Mouse (Mus musculus) embryo, embryonic 10 days (tissue): Measurements from ENCODE around the gene Fibp.
A peak's percentile ranks its signal among the peaks of the same experiment; 100 is the strongest.
"Not testable (repeated sequence)": the region's sequence is repeated elsewhere in the genome, so short reads cannot be mapped to it uniquely, and the experiment has no call there.

ENCODE experiments used
- DNase-seq: peaks from one replicate; pipeline ENCODE4 v3.0.0-alpha.2; 2015; ENCODE audit warnings: low spot score

The Fibp gene

DNA sequence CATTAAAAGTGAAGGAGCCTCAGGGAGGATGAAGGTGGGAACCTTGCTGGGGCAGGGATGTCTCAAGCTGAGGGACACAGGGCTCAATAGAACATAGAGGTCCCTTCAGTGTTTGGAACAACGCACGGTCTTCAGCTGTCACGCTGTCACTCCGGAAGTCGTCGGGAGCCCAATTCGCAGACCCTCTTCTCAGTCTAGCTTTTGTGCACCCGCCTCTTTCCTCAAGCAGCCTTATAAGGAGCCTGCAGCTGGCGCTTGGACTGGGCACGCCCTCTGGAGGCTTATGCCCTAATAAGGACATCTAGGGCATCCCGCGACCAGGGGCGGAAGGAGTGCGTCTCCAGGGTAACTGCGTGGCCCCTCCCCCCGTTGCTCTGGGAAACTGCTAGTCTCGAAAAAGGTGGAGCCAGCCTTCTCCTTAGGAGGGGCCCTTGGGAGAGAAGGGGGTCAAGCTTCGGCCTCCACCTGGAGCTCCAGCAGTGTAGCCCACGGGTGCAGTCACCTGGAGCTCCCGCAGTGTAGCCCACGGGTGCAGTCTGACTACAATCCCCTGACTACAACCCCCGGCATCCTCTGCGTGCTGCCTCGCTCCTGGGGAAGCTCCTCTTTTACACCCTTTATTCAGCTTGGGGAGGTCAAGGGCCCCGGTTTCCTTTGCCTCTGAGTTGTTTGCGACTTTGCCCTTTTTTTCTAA is 28.6 kb downstream of the Fibp start:
- DNase-seq = peak; percentile 99

DNA sequence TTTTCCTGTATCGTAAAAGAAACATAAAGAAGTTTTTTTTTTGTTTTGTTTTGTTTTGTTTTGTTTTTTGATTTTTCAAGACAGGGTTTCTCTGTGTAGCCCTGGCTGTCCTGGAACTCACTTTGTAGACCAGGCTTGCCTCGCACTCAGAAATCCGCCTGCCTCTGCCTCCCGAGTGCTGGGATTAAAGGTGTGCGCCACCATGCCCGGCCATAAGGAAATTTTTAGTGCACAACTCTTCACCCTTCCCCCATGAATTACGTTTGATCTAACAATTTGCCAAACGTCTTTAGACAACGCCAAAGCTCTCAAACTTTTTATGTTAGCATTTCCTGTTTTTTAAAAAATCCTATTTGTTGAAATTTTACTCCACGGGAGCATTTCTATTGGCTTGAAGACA is 29.3 kb downstream of the Fibp start:
- not testable (repeated sequence) for DNase-seq

DNA sequence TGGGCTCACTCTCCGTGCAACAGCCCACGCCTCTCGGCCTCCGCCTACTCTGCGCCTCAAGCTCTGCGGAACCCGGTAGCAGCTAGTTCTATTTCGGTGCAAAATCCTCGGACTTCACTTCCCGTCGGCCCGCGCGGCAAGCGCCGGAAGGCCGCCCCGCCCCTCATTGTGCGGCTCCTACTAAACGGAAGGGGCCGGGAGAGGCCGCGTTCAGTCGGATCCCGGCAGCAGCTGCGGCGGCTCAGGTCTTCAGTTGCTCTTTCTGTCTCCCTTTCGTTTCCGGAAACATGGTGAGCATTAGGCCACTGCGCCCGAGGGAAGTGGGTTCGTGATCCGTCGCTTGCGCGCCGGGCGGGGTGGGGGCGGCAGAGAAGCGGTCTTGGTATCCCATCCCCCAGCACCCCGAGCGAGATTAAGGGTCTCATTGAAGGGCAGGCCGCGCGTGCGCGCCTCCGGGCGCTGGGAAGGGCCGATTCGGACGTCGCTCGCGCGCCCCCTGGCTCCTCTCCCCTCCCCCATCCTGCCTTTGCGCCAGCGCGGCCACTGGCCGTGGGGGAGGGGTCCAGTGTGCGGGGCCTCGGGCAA is 30.0 kb downstream of the Fibp start, which contains the start of gene Cfl1:
TSS of gene Cfl1 (plus strand) at position 143 of the 585 bp plus-strand sequence.
- peak; percentile 96 for DNase-seq

DNA sequence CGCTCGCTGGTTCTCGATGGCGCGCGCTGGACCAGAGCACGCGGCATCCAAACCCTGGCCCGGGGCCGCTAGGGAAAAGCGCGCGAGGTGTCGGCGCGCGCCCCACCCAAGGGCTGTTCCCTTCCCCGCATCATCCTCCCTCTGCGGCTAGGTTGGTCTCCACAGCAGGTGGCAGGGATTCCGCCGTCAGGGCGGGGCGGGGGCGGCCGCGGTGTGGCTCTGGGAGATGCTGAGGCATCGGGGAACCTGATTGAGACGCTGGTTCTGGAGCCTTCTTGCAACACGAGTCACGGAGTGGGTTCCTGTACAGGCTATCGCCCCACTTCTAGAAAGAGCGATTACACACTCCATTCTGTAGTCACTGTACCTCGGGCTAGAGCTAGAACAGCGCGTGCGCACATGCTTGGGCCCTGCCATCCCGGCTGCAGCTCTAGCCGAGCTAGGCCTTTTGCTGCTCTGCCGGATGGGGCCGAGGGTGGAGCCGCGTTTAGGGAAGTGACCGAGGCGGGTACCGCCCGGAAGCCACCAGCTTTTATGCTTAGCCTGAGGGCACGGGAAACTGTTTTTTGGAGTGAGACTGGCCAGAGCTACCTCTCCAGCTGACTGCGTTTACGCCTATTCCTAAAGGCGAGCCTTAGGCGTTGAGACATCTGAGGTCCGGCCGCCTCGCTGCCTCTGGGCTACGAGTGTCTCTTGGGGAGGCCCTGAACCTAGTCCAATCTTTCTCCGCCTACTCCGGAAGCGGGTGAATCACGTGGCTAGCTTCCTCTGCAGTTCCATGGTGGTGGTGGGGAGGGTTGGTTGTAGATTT is 30.7 kb downstream of the Fibp start:
- peak; percentile 86 for DNase-seq

DNA sequence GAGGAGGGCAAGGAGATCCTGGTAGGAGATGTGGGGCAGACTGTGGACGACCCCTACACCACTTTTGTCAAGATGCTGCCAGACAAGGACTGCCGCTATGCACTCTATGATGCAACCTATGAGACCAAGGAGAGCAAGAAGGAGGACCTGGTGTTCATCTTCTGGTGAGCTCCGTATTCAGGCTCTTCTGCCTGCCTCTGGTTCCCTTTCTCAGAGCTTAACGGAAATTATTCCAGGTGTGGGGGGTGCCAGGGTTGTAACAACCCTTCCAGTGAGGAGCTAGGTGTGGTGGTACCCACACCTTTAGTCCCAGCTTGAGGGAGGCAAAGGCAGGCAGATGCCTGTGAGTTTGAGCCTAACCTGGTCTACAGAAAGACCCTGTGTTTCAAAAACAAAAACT is 32.2 kb downstream of the Fibp start:
- DNase-seq = no peak

DNA sequence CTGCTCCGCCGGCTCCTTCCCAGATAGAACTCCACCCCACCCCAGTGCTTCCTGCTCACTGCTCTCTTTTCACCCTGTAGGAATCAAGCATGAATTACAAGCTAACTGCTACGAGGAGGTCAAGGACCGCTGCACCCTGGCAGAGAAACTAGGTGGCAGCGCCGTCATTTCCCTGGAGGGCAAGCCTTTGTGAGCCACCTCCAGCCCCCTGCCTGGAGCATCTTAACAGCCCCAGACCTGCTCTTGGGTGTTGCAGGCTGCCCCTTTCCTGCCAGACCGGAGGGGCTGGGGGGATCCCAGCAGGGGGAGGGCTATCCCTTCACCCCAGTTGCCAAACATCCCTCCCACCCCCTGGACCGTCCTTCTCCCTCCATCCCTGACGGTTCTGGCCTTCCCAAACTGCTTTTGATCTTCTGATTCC is 32.9 kb downstream of the Fibp start:
- DNase-seq = not testable (repeated sequence)

DNA sequence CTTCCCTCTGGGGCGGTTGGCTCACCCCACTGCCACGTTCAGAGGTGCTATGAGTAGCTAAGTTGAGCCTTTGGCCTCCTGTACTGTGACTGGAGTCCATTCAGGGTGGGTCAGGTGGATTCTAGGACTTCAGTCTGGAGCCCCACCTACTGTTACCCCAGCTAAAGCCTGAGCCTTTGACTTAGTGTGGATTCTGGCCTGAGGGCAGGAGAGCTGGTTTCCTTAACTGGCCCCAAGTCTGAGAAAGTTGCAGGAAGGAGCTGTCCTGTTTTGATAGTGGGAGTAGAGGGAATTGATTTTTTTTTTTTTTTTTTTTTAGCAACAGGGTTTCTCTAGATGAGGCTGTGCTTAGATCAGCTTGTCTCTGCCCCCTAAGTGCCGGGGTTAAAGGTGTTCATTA is 33.9 kb downstream of the Fibp start:
- DNase-seq = no peak

DNA sequence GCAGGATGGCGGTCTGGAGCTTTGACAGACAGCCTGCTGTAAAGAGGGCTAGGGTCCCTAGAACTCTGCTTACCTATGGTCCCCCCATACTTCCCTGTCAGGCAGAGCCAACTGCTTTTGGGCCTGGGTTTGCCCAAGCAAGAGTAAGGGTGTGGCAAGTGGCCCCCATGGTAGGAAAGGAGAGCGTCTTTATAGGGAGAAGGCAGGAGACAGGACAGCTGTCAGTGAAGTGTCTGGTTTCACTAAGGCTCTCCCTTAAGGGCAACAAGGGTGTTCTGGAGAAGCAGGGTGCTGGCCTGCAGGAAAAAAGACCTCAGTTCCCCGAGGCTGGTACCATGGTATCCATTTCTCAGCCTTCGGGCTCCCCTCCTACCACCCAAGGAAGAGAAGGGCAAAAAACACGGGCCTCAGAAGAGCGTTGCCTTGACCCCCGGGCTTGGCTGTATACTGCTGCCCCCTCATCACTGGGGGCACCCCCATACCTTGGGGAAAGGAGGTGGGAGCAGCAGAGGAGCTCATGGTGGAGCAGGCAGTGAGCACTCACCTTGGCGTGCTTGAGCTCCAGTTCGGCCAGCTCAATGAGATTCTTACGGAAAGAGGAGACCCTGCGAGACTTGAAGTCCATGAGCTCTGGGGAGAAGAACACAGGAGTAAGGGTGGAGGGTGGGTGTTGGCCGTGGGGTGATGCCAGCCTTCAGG is 35.1 kb downstream of the Fibp start:
- no peak for DNase-seq

DNA sequence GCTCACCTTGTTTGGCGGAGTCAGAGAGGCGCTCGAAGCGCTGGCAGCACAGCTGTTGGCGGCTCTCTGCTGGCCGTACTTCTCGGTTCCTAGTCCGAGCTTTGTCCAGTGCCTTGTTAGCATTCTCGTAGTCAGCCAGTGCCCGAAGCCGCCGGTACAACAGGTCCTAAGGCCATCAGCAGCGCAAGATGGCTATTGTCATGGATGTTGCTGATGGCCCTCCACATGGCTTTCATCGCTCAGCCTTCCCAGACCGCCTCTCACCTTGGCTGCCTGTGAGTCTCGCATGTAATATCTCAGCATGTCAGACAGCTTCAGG is 35.6 kb downstream of the Fibp start:
- no peak for DNase-seq

DNA sequence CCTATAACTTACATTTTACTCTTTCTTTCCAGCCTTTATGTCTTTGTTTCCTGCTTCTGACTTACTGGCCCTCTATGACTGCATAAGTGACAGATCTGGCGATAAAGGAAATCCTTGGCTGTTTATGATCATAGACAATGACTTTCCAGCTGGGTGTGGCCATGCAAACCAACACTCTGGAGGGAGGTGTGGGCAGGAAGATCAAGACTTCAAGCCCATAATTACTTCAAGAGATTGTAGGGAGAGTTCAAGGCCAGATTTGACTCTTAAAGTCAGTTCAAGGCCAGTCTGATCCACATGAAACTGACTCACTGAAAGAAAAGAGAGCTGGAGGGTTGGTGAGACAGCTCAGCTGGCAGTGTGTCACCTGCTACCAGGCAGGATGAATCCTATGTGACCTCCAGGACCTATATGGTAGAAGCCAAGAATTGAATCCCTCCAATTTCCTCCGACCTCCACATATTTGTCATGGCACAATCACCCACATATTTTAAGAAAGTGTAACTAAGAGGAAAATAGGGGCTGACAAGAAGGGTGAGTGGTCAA is 40.0 kb downstream of the Fibp start:
- DNase-seq = no peak

DNA sequence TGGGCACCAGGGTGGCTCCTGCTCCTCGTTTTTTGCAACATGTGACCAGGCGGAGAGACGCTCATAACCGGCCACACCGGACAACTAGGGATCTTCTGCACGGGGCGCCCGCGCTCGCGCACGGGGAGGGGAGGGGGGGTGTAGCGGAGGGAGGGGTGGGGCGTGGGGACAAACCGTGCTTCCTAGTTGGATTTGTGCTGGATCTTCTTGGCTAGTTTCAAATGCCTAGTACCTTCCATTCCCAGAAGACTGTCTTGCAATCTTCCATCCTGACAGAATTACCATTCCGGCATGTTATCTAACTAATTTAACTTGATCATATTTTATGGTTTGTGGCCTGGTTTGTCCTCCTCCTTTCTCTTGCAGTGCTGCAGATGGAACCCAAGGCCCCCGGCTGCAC is 43.3 kb downstream of the Fibp start, which contains the start of gene 1700020D05Rik:
TSS of gene 1700020D05Rik (minus strand) at position 101 of the 400 bp plus-strand sequence.
- no peak for DNase-seq

DNA sequence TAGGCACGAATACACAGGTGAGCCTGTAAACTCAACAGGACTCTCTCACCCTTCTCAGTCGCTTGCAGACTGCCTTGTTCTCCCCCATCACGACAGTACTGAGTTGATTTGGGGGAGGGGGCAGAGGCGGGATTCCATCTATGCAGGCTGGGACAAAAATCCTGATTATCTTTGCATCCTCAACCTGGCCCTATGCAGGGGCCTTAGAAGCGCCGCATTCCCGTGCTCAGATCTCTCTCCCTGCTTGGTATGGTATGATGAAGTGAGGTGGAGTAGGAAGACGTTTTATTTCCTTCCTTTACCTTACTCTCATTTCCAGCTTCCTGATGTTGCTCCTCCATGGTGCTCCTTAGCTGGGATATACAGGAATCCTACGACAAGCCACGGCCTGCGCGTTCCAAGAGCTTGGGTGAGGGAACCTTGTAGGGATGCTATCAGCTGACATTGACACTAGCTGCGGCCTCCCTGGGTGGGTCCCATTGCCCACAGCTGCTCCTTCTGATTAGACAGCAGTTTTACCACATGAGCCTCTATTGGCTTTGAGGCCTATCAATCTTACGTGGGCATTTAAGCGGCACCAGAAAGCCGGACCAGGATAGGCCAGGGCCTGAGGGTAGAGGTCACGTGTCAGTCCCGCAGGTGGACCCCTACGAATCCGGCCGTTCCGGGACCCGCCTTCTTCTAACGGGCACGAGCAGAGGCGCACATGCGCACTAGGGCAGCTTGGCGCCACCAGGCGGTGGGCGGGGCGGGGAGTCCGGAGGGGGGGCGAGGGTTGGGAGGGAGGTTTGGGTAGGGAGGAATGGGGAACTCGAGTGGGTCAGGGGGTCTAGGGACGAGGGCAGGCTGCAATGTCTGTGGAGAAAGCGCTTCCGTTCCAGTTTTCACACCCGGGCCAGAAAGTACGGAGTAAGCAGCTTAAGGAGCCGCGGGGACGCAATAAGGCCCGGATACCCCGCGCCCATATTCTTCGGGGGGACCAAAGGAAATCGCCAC is 49.9 kb downstream of the Fibp start, which contains the start of gene Snx32:
TSS of gene Snx32 (minus strand) at position 508 of the 996 bp plus-strand sequence.
- peak; percentile 96 for DNase-seq

DNA sequence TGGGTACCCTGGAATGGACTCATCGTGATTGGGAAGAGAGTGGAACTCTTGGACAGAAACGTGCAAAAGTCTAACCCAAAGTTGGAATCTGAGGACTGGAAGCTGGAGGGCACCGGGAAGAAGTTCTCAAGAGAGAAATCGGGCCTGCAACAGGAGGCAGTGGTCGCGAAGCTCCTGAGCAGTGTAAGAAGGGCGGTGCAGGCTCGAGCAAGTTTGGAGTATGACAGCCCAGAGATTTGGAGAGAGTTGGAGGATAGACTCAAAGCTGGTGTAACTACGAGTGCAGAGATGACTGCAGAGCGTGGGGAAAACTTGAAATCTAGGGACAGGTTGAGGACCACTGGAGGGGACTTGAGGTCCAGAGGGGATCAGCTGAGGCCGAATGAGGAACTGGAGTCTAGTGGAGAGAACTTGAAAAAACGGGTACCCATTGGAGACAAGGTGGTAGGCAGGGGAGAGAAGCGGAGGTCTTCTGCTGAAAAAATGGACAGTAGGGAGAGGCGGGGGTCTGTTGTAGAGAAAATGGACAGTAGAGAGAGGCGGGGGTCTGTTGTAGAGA is 50.7 kb downstream of the Fibp start:
- DNase-seq = no peak

DNA sequence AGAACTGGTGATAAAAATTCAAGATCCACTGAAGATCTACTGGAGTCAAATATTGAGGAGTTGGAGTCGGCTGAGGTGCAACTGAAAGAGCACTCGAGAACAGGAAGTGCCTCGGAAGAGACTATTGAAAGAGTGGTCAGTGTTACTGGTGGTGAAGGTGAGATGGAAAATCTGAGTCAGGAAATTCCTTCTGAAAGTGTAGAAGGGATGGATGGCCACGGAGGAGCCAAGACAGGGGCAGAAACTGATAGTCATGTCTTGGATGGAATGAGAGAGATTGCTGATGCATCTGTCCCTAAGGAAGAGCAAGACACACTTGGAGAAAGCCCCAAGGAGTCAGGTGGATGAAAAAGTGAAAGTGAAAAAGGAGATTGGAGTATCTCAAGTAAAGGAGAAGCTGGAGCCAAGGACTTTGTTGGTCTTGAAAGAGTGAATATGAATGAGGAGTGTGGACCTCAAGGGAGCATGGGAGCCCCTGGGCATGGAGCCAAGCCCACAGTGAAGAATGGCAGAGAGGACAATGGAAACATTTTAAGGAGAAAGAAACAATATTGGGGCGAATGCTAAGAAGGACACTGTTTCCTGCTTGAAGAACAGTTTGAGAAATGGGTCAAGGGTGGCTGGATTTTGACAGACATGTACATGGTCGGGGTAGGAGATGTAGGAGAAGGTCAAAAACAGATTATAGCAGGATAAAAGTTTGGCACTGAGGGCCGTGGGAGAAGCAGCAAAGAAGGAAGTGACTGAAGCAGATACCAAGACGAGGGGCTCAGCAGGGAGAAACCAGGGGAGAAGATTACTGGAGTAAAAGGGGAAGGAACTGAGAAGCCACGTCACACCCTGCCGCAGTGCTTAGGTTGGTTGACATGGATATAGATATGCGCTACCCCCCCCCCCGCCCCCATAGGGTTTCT is 51.9 kb downstream of the Fibp start:
- DNase-seq = no peak

DNA sequence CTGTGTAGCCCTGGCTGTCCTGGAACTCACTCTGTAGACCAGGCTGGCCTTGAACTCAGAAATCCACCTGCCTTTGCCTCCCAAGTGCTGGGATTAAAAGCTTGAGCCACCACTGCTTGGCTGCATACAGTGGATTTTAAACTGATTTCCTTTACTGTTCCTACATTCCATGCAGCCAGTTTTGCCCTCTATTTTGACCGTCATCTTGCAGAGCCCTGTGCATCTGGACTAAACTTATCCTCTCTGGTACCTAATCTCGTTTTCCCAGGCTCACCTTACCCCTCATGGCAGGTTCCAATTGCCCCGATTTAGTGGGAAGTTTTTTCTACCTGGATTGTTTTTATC is 52.6 kb downstream of the Fibp start:
- no peak for DNase-seq
